Mouse (Mus musculus) c-Kit-positive CD71-negative TER-119-negative erythroid progenitor cells, embryonic 14.5 days (primary cell): ENCODE results near the gene Rhcg.
A peak's percentile ranks its signal among the peaks of the same experiment; 100 is the strongest.

Source experiments
- DNase-seq: peaks from one replicate; pipeline ENCODE4 v3.0.0-alpha.2; 2013; ENCODE audit warnings: low read depth

The Rhcg gene

GRCm38 (mm10) chr7:79617418-79617817 is at the start of gene Rhcg:
Gene Rhcg, minus strand, starts transcription at chr7:79617657.
- DNase-seq, result no peak

GRCm38 (mm10) chr7:79666690-79667089 is 49.2 kb upstream of the Rhcg start:
- no peak for DNase-seq

GRCm38 (mm10) chr7:79661253-79661890 is 43.9 kb upstream of the Rhcg start:
- DNase-seq, result no peak

GRCm38 (mm10) chr7:79660291-79661150 is 43.1 kb upstream of the Rhcg start:
- no peak for DNase-seq

GRCm38 (mm10) chr7:79659578-79660290 is 42.3 kb upstream of the Rhcg start, which contains the start of gene Ticrr:
Gene Ticrr, plus strand, starts transcription at chr7:79660196.
- DNase-seq, result peak; percentile 92

- no peak for DNase-seq
These were observed 37.1 kb upstream of the Rhcg start for GRCm38 (mm10) chr7:79654586-79654985.

GRCm38 (mm10) chr7:79654185-79654584 is 36.7 kb upstream of the Rhcg start:
- DNase-seq, result no peak

- DNase-seq, result peak; percentile 51
These were observed 31.5 kb upstream of the Rhcg start for GRCm38 (mm10) chr7:79649005-79649404.

- no peak for DNase-seq
These were observed 29.8 kb upstream of the Rhcg start for GRCm38 (mm10) chr7:79647233-79647632.

- DNase-seq, result no peak
These were observed 14.4 kb upstream of the Rhcg start for GRCm38 (mm10) chr7:79631773-79632348.

- DNase-seq, result no peak
These were observed 10.9 kb upstream of the Rhcg start for GRCm38 (mm10) chr7:79628271-79628913.

GRCm38 (mm10) chr7:79626170-79626569 is 8.7 kb upstream of the Rhcg start:
- DNase-seq, result no peak

GRCm38 (mm10) chr7:79623086-79623485 is 5.6 kb upstream of the Rhcg start:
- DNase-seq, result no peak

GRCm38 (mm10) chr7:79619493-79619892 is 2.0 kb upstream of the Rhcg start:
- no peak for DNase-seq

- DNase-seq, result no peak
These were observed 1.5 kb downstream of the Rhcg start for GRCm38 (mm10) chr7:79615941-79616340.

GRCm38 (mm10) chr7:79615008-79615407 is 2.4 kb downstream of the Rhcg start:
- no peak for DNase-seq

GRCm38 (mm10) chr7:79613314-79613713 is 4.1 kb downstream of the Rhcg start:
- no peak for DNase-seq

- DNase-seq, result peak; percentile 40
These were observed 4.7 kb downstream of the Rhcg start for GRCm38 (mm10) chr7:79612783-79613182.

GRCm38 (mm10) chr7:79611901-79612300 is 5.6 kb downstream of the Rhcg start:
- DNase-seq, result no peak

- DNase-seq, result no peak
These were observed 10.1 kb downstream of the Rhcg start for GRCm38 (mm10) chr7:79607263-79607921.

- DNase-seq, result no peak
These were observed 10.7 kb downstream of the Rhcg start for GRCm38 (mm10) chr7:79606766-79607165.
